ENCODE assay signal across 10 mouse cellular contexts in genomic region chr1:90842789-90843587, GRCm38 (mm10). TPM values are rescaled to one million over a fixed set of nuclear protein-coding genes. Genes with fewer than 3 reads are reported as not detected.
DNase-seq lines count a peak whose midpoint lies in the region; ATAC-seq and TF ChIP-seq lines count a peak whose summit lies in the region.
"Had no signal": no experiment of that assay in that cellular context is flagged by ENCODE, and none has a peak within 500 bp of the region (broad histone marks: within the 10 kb centered on the region; RNA-seq: fewer than 3 reads in every experiment).

No protein-coding gene starts in this region.

- no peak for TF ChIP-seq POLR2A in kidney, adult 2 months (IDR thresholded peaks at IDR 0.05; ENCODE audit: low read depth, low read length)

- 0 out of 2 replicates have a peak overlapping the region, but pooled peaks have one; percentile 12 for H3K27ac ChIP-seq in kidney, adult 2 months (ENCODE audit: insufficient read depth, low read depth, low read length)
- H3K27ac ChIP-seq in embryonic facial prominence, embryonic 14.5 days (replicated peaks; ENCODE audit: low read depth, low read length) = peak overlapping the region; percentile 80
- H3K27ac ChIP-seq: left cerebral cortex, adult 2 months had no signal

- ATAC-seq in embryonic facial prominence, embryonic 14.5 days (ENCODE audit: low read depth) = no peak
- no peak for ATAC-seq in frontal cortex, adult (ENCODE audit: low TSS enrichment)
- ATAC-seq: CD4-positive, CD25-positive, alpha-beta regulatory T cell, adult 4 months had no signal

- 68% methylated on average over 9 of the region's 9 CpGs for WGBS in kidney, adult 2 months
- 63% methylated on average over 9 of the region's 9 CpGs for WGBS in embryonic facial prominence, embryonic 14.5 days

- H3K9me3 ChIP-seq in embryonic facial prominence, embryonic 14.5 days (ENCODE audit: control insufficient read depth, low read length) = no peaks in the 10 kb centered on the region

- peak overlapping the region; percentile 68 for H3K4me2 ChIP-seq in embryonic facial prominence, embryonic 14.5 days (ENCODE audit: low read depth, low read length)

- no peaks in the 10 kb centered on the region for H3K36me3 ChIP-seq in kidney, adult 2 months (ENCODE audit: control insufficient read depth, insufficient read depth, low read length)
- H3K36me3 ChIP-seq in embryonic facial prominence, embryonic 14.5 days (ENCODE audit: control insufficient read depth, insufficient read depth, low read length) = no peaks in the 10 kb centered on the region

- H3K27me3 ChIP-seq in kidney, adult 2 months (replicated peaks; ENCODE audit: control insufficient read depth, insufficient read depth, low read length) = no peaks in the 10 kb centered on the region
- no peaks in the 10 kb centered on the region for H3K27me3 ChIP-seq in embryonic facial prominence, embryonic 14.5 days (replicated peaks; ENCODE audit: control insufficient read depth, insufficient read depth, low read length)

- H3K4me1 ChIP-seq in kidney, adult 2 months (ENCODE audit: control insufficient read depth, insufficient read depth, low read length) = peaks cover 2% of the 10 kb centered on the region; the same call in 1 of the 2 replicates
- peaks cover 49% of the 10 kb centered on the region for H3K4me1 ChIP-seq in embryonic facial prominence, embryonic 14.5 days (ENCODE audit: control insufficient read depth, insufficient read depth, low read length)

- peak overlapping the region; percentile 77 for H3K9ac ChIP-seq in embryonic facial prominence, embryonic 14.5 days (ENCODE audit: low read depth, low read length)

- intact Hi-C loops in heart, postnatal 14 days (cut with DNase I) = loop anchor here (5.0 kb wide), 2 partner anchors 59 to 66 kb away; no protein-coding TSS in a partner anchor
- intact Hi-C loops in left cerebral cortex, postnatal 4 days (cut with DNase I) = loop anchor here (5.0 to 10.0 kb wide), 2 partner anchors 112 to 196 kb away; partner anchors contain the start of gene Prlh

- DNase-seq in kidney, adult 2 months = no peak
- DNase-seq in kidney, postnatal 25 days = no peak
- DNase-seq in embryonic facial prominence, embryonic 14.5 days (ENCODE audit: low spot score) = peak; percentile 36
- DNase-seq in heart, postnatal 14 days = peak; percentile 23 to 39
- peak; percentile 17 for DNase-seq in lung, postnatal 36 days
- no peak for DNase-seq in cerebellum, adult 8-10 months
- no peak for DNase-seq in left cerebral cortex, postnatal 4 days

- H3K4me3 ChIP-seq in kidney, adult 2 months (ENCODE audit: insufficient read depth, low read depth, low read length) = peak overlapping the region; percentile 41
- H3K4me3 ChIP-seq in embryonic facial prominence, embryonic 14.5 days (ENCODE audit: low read depth, low read length) = peak overlapping the region; percentile 49
- H3K4me3 ChIP-seq: left cerebral cortex, adult 2 months had no signal

- TF ChIP-seq CTCF in kidney, adult 2 months (conservative IDR thresholded peaks at IDR 0.05; ENCODE audit: insufficient read depth, insufficient read length, low read depth, low read length) = no peak

RNA-seq across cellular contexts. Expression of gene Col6a3, which starts 0.8 kb away (rescaled TPM):
- 15.3 and 17.4 TPM in 2 replicates for polyA plus RNA-seq in kidney, adult 2 months (2012; rRNA removed)
- polyA plus RNA-seq in embryonic facial prominence, embryonic 14.5 days (2014; fragmentation: Nextera tagmentation; extraction: Ambion mirVana) = 262 and 324 TPM in 2 replicates
- 100 to 1,000 TPM in 1 of 2 experiments, 10 to 100 TPM in 1; 90.3 to 105 TPM for total RNA-seq in heart, postnatal 14 days (2021)
- 10 to 100 TPM in 1 of 2 experiments, 1 to 10 TPM in 1; 7.8 to 10.5 TPM for total RNA-seq in left cerebral cortex, postnatal 4 days (2021)
- polyA plus RNA-seq: CD4-positive, CD25-positive, alpha-beta regulatory T cell, adult 4 months had no signal

Comparison
In these comparisons a context has a peak if more than half of its experiments do, and no peak if none do; other contexts are left out.
1. DNase-seq: peak in embryonic facial prominence, embryonic 14.5 days (single experiment), heart, postnatal 14 days (2 of 2) and lung, postnatal 36 days (single experiment); none in kidney, adult 2 months (single experiment), kidney, postnatal 25 days (0 of 2), cerebellum, adult 8-10 months (single experiment) and left cerebral cortex, postnatal 4 days (single experiment).
2. RNA of gene Col6a3, which starts 0.8 kb away (total RNA-seq): 90.3 to 105 TPM in heart, postnatal 14 days; 7.8 to 10.5 TPM in left cerebral cortex, postnatal 4 days; every median in the first group is over 4 times any median in the second.